Mouse (Mus musculus): ENCODE measurements around the gene Pdha1.

Gene Pdha1

GRCm38 (mm10) chrX:160137861-160138717 is at the start of gene Pdha1:
Pdha1 (minus strand) TSS chrX:160138413.
- peak; percentile 57 for DNase-seq (ENCODE audit: low read depth, low spot score)

GRCm38 (mm10) chrX:160179032-160179431 is 40.8 kb upstream of the Pdha1 start:
- DNase-seq (ENCODE audit: low read depth, low spot score), result no peak

DNA sequence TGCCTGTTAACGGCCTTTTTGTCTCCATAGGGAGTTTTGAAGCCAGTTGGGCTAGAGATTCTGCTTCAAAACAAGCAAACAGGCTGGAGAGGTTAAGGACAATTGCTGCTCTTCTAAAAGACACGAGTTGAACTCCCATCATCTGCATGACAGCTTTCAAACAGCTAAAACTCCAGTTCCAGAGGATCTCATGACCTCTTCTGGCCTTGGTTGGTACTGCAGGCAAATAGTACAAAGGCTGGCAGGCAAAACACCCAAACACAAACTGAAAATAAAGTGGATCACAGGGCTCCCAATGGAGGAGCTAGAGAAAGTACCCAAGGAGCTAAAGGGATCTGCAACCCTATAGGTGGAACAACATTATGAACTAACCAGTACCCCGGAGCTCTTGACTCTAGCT is 31.9 kb upstream of the Pdha1 start:
- DNase-seq (ENCODE audit: low read depth, low spot score), result peak; percentile 16

DNA sequence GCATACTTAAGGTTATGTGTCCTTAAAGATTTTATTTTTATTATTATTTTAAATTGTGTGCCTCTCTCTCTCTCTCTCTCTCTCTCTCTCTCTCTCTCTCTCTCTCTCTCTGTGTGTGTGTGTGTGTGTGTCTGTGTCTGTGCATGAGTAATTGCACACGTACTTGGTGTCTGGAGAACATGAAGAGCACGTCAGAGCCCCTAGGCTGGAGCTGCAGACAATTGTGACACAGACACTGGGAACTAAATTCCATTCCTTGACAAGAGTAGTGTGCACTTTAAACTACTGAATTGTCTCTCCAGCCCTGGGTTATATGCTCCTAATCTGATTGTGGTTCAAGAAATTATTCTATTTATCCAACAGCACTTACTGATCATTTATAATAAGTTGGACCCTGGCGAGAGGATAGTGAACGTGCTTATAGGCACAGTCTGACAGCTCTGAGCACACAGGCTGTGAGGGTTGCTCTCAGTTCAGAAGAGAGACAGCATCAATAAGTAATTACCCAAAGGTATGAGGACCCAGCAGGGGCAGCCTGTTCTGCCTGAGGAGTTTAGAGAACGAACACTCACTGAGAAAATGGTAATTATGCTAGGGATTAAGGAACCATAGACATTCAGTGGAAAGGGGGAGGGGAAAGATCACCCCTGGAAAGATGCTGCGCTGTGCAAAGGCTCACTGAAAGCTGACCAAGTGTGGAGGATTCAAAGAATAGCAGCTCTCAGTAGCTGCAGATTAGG is 28.2 kb upstream of the Pdha1 start:
- DNase-seq (ENCODE audit: low read depth, low spot score), result no peak

DNA sequence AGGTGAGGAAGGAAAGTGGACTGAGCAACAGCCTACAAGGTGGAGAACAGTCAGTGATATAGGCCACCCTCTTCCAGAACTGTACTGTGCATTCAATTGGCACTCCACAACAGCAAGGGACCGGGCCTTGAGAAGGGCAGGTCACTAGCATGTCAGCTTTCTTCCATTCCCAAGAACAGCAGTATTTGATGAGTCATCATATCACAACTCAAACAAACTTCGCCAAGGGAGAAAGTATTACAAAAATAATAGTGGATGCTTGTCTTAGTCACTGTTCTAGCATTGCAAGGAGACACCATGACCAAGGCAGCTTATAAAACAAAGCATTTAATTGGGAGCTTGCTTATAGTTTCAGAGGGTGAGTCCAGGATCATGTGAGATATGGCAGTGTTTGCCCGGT is 26.0 kb upstream of the Pdha1 start:
- DNase-seq (ENCODE audit: low read depth, low spot score), result no peak

DNA sequence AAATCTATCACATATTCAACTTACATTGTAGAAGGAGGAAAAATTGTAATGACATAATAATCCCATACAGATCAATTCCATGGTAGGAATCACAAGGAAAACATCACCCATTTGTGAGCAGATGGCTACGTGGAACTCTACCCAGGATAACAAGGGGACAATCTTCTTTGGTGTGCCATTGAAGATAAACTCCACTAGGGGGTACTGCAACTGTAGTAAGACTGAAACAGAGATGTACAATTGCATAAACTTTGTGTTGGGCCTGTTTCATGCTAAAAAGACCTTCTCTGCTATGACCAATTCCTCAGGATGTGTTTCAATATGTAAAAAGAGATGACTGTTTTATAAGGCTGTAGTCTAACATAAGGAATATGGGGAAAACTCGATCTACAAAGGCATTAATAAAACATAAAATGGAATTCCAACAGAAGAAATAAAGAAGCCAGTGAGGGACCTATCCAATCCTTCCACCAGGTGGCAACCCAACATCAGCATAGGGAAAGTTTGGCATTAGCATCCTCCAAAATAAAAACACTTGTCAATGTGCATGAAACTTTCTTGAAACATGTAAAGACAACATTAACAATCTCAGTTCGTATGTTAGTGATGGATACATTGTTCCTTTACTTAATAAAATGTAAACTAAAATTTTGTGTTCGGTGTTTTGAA is 15.1 kb upstream of the Pdha1 start:
- DNase-seq (ENCODE audit: low read depth, low spot score), result no peak

DNA sequence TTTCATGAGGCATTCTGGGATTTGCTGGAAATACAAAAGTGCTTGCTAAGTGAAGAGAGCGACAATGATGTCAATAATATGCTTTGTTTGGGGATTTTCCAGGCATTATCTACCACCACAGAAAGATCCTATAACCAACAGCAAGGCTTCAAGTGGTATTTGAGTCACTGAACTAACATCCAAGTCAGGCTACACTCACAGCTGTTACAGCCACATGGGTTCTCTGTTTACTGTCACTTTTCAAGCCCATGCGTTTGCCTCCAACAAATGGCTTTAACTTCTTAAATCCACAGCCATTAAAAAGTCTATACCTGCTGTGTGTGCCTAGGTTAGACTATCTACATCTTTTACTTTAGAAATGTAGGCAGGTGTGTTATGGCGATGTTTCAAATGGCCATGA is 10.6 kb upstream of the Pdha1 start:
- DNase-seq (ENCODE audit: low read depth, low spot score), result no peak

GRCm38 (mm10) chrX:160147406-160147805 is 9.2 kb upstream of the Pdha1 start:
- no peak for DNase-seq (ENCODE audit: low read depth, low spot score)

DNA sequence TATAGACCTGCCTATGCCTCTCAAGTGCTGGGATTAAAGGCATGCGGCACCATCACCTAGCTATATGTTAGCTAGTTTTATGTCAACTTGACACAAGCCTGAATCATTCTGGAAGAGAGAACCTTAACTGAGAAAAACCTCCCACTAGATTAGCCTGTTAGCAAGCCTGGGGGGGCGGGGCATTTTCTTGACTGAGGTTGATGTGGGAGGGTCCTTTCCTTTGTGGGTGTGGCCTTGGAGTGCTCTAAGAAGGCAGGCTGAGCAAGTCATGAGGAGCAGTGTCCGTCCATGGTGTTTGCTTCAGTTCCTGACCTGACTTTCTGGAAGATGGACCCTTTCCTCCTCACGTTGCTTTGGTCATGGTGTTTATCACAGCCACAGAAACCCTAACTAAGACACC is 8.6 kb upstream of the Pdha1 start:
- DNase-seq (ENCODE audit: low read depth, low spot score), result no peak

- DNase-seq (ENCODE audit: low read depth, low spot score), result no peak
Observed at GRCm38 (mm10) chrX:160137177-160137860, 894 bp downstream of the Pdha1 start.

DNA sequence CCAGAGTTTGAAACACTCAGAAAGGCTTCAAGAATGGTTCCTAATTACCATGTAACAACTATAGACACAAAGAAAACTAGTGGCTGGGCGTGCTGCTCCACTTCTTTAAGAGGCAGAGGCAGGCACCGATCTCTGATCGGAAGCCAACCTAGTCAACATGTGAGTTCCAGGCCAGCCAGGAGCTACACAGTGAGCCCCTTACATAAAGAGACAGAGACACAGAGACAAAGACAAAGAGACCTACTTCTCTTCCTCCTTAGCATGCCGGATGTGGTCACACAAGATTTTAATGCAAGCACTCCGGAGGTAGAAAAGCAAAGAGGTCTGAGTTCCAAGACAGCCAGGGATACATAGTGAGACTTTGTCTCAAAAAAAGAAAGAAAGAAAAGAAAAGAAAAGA is 2.1 kb downstream of the Pdha1 start:
- DNase-seq (ENCODE audit: low read depth, low spot score), result no peak

DNA sequence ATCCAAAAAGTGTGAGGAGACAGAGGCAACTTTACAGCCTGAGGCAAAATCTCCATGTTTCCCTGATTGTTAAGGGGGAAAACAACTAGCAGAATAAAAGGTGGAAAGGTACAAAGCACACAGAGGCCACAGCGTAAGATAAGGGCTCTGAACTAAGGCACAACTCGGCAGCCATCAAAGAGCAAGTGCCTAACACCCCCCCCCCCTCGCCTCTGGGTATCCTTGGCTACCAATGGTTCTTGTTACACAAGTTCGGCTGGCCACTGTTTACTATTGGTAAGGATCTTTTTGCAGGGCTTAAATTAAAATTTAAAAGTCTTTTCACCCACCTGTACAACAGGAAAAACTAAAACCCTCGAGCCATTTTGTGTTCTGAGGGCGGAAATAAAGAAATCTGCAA is 2.5 kb downstream of the Pdha1 start:
- no peak for DNase-seq (ENCODE audit: low read depth, low spot score)

GRCm38 (mm10) chrX:160134136-160134843 is 3.9 kb downstream of the Pdha1 start:
- DNase-seq (ENCODE audit: low read depth, low spot score), result no peak

GRCm38 (mm10) chrX:160116658-160117057 is 21.6 kb downstream of the Pdha1 start:
- DNase-seq (ENCODE audit: low read depth, low spot score), result peak; percentile 38

DNA sequence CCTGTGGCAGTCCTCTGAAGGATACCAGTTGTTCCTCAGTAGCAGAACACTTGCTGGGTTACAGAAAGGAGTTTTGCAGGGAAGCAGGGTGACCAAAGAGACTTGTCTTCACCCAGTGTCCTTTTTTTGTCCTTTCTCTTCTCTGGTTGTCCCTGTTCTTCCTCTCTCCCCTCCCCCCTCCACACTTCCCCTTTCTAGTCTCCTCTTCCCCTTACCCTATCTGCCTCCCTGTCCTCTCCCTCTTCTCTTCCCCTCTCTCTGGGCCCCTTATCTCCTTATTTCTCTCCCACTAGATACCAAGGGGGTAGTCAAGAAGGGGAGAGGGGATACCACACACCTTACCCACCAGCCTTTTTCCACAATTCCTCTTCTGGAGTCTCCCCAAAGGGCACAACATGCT is 22.1 kb downstream of the Pdha1 start:
- no peak for DNase-seq (ENCODE audit: low read depth, low spot score)

DNA sequence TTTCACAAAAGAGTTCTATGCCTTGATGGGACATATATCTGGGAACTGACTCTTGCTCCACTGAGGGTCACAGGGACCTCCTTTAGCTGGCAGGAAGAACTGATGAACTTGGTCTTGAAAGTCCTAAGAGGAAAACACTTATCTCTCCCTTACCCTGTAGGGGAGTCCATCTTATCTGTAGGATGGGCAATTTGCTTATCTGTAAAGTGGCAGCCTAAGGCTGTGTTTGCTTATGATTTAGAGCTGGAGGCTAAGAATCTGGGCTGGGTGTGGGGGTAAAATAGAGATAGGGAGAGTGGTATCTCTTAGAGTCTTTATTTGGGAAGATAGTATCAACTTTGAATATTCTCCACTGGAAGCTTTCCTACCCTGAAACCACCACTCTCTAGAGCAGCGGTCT is 24.4 kb downstream of the Pdha1 start:
- DNase-seq (ENCODE audit: low read depth, low spot score), result no peak

DNA sequence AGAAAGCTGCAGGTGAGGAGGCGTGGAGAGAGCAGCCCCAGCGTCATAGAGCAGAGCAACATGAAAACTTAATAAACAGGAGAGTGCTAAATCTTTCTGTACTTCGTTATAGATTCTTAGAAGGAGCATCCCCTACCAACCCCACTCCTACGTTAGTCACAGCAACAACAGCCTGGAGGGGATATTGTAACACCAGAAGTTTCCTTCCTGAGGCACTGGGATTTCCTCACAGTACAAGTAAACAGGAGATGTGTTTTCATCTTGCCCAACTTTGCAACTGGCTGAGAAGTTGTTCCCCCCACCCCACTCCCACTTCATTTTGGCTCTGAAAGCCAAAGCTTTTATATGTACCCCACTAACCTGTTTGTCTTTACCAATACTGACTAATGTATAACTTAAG is 30.4 kb downstream of the Pdha1 start:
- no peak for DNase-seq (ENCODE audit: low read depth, low spot score)

DNA sequence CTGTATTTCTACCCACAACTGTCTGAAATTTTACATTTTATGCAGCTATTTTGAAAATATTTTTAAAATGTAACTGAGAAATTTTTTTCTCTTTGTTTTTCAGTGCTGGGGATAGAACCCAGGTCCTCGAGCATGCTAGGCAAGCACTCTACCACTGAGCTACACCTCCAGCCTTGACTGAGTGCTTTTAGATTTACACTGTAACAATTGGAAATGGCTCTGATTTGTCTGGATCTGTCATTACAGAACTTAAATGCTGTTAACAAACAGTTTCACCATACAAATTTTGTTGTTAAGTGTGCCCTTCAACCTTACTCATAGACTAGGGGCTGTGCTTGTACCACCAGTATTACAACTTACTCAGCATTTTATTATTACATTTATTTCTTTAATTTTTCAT is 46.2 kb downstream of the Pdha1 start:
- DNase-seq (ENCODE audit: low read depth, low spot score), result no peak

Data from retina, adult 2 months (tissue).